Mouse (Mus musculus): ENCODE results near the gene Klhl22. TPM values are rescaled to one million over a fixed set of nuclear protein-coding genes. Genes with fewer than 3 reads are reported as not detected.
A peak's percentile ranks its signal among the peaks of the same experiment; 100 is the strongest.

Gene Klhl22
- polyA plus RNA-seq, 1 experiment from 2014 or later = 72.1 TPM

DNA sequence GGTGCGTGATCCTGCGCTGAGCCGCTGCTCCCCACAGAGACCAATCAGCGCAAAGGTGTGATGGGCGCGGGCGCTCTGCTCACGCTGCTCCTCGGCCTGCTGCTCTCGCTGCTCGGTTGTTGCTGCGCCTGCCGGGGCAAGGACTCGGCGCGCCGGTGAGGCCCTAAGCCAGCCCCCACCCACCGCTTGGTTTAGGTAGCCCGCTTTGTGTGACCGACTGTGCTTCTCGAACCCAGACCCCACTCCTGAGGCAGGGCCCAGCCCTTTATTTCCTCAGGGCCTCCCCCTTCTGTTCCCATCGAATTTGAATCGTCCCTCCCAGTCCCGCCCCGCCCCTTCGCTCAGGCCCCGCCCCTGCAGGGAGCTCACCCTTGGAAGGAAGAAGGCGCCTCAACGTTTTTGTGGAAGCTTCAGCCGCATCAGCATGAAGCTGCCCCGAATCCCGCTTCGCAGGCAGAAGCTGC lies 45.1 kb downstream of the Klhl22 start:
- no peak for ATAC-seq (replicated peaks)
- Histone ChIP-seq H3K27me3 (peaks cover 66% of the 10 kb centered on the region), H3K4me3 (peak overlapping the region; percentile 38), H3K9me3 (no peaks in the 10 kb centered on the region), H3K36me3 (no peaks in the 10 kb centered on the region), H3K4me1 (peaks cover 50% of the 10 kb centered on the region), H3K9ac (replicated peaks) (peak overlapping the region; percentile 14; the same call in 1 of the 2 replicates), H3K27ac (replicated peaks) (no peak overlapping the region), H3K4me2 (replicated peaks) (peak overlapping the region; percentile 56)
- 1% methylated on average over 33 of the region's 33 CpGs for WGBS

DNA sequence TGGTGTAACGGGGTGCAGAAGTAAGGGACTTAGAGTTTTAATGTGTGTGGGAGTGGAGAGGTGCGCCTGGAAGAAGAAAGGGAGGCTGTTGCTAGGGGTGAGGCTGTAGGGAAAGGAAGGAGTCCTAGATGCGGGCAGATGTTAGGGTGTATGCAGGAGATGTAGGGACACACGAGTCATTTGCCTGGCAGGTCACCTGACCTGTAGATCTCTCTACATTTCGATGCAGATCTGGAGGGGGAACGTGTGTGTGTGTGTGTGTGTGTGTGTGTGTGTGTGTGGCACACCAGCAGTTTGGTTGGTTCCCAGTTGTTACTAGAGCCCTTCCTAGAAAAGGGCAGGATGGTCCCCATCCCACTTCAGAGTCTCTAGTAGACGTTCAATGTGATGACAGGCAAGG lies 45.6 kb downstream of the Klhl22 start:
- Histone ChIP-seq H3K9ac (replicated peaks) (no peak overlapping the region), H3K27ac (replicated peaks) (no peak overlapping the region), H3K4me1 (peaks cover 55% of the 10 kb centered on the region), H3K36me3 (no peaks in the 10 kb centered on the region), H3K27me3 (peaks cover 61% of the 10 kb centered on the region), H3K9me3 (no peaks in the 10 kb centered on the region), H3K4me3 (peak overlapping the region; percentile 38), H3K4me2 (replicated peaks) (peak overlapping the region; percentile 56)
- no peak for ATAC-seq (replicated peaks)
- 6% methylated on average over 7 of the region's 7 CpGs for WGBS

DNA sequence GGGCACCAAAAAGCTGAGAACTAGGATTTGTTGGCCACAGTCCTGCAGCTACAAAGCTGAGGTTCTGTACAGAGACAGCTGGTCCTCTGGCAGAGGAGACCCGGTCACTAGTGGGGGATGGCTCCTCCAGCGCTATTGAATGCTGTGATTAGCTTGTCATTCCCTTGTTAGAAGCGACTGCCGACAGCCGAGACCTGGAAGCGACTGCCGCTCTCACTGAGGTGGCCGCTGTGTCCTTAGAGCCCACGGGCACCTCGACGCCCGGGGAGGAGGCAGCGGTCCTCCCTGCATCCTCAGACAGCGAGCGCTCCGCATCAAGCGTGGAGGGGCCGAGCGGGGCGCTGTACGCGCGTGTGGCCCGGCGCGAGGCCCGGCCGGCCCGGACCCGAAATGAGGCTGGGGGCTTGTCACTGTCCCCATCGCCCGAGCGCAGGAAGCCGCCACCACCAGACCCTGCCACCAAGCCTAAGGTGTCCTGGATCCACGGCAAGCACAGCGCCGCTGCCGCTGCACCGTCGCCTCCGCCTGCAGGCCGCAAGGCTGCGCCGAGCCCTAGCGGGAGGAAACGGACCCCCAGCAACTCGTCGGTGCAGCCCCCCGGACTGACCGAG lies 47.3 kb downstream of the Klhl22 start:
- H3K4me3 ChIP-seq = peak overlapping the region; percentile 75
- H3K9me3 ChIP-seq = no peaks in the 10 kb centered on the region
- H3K27ac ChIP-seq (replicated peaks) = peak overlapping the region; percentile 93
- ATAC-seq (replicated peaks) = peak; percentile 27
- H3K4me2 ChIP-seq (replicated peaks) = peak overlapping the region; percentile 96
- H3K9ac ChIP-seq (replicated peaks) = peak overlapping the region; percentile 85
- WGBS = under 1% methylated on average over 50 of the region's 50 CpGs
- H3K36me3 ChIP-seq = no peaks in the 10 kb centered on the region
- peaks cover 47% of the 10 kb centered on the region for H3K27me3 ChIP-seq
- H3K4me1 ChIP-seq = peaks cover 60% of the 10 kb centered on the region

DNA sequence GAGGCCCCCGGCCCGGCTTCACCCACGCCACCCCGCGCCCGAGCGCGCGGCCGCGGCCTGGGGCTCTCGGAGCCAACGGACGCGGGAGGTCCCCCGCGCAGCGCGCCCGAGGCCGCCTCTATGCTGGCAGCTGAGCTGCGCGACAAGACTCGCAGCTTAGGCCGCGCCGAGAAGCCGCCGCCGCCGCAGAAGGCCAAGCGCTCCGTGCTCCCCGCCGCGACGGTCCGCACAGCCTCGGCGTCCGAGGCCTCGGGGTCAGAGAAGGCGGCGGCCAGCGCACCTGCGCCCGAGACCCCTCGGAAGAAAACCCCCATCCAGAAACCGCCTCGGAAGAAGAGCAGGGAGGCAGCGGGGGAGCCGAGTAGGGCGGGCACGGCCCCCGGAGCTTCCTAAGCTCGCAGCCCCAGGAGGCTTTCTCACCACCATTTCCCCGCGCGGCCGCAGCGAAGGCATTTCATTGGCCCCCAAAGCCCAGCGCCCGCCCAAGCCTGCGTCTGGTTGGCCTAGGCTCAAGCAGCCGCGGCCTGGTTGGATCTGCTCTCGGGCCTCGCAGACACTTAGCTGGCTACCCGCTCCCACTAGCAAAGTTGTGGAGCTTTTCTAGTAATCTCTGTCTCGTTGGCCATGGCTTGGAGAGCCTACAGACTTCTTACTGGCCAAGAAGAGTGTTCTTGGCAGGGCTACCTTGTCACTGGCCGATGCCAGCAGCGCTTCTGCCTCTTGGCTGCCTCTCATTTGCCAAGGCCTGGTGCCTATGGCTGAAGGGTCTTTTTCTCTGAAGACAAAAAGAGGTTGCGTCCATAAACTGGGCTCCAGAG lies 48.0 kb downstream of the Klhl22 start:
- peak overlapping the region; percentile 75 for H3K4me3 ChIP-seq
- peaks cover 56% of the 10 kb centered on the region for H3K4me1 ChIP-seq
- H3K27ac ChIP-seq (replicated peaks) = peak overlapping the region; percentile 93
- peak overlapping the region; percentile 85 for H3K9ac ChIP-seq (replicated peaks)
- H3K27me3 ChIP-seq = peaks cover 40% of the 10 kb centered on the region
- no peaks in the 10 kb centered on the region for H3K36me3 ChIP-seq
- peak; percentile 92 for ATAC-seq (replicated peaks)
- H3K4me2 ChIP-seq (replicated peaks) = peak overlapping the region; percentile 96
- under 1% methylated on average over 72 of the region's 73 CpGs for WGBS
- no peaks in the 10 kb centered on the region for H3K9me3 ChIP-seq

DNA sequence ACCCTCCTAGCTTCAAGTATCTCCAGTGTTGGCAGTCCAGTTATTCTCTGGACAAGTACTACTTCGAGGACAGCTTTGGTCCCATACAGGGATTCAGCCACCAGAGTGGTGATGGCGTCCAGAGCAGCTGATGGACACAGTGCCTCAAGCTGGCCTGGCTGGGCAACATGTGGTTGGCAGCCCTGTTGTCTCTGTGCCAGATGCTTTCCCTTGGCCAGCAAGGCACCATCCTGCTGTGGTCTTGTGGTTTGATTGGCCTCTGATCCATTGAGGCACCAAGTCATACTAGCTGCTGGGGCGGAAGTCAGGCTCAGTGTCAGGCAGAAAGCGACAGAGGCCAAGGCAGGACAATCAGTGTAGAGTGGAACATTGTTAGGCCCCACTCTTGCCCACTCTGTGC lies 49.7 kb downstream of the Klhl22 start:
- no peak overlapping the region for H3K4me3 ChIP-seq
- H3K27me3 ChIP-seq = peaks cover 28% of the 10 kb centered on the region
- ATAC-seq (replicated peaks) = no peak
- WGBS = 82% methylated on average over 4 of the region's 4 CpGs
- H3K4me1 ChIP-seq = peaks cover 39% of the 10 kb centered on the region
- no peak overlapping the region for H3K9ac ChIP-seq (replicated peaks)
- peak overlapping the region; percentile 72; the same call in 1 of the 2 replicates for H3K27ac ChIP-seq (replicated peaks)
- no peak overlapping the region for H3K4me2 ChIP-seq (replicated peaks)
- H3K36me3 ChIP-seq = no peaks in the 10 kb centered on the region
- H3K9me3 ChIP-seq = no peaks in the 10 kb centered on the region

DNA sequence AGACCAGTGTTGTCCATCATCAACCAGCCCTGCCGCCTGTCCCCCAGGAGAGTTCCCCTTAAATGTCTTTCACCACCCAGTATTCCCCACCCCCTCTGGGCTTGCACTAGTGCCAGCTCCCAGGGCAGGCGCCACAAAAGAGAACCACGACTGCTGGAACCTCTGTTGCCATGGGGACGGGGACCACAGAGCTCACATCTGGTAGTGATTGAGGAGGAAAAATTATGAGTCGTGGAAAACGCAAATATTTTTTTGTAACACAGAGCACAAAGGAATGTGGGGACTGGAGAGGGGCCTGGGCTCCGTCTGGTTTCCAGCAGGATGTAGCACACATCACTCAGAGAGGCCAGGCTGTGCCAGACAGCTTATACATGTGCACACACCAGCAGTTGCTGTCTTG lies 50.3 kb downstream of the Klhl22 start:
- Histone ChIP-seq H3K27me3 (peaks cover 22% of the 10 kb centered on the region), H3K9ac (replicated peaks) (no peak overlapping the region), H3K4me1 (peaks cover 33% of the 10 kb centered on the region), H3K9me3 (no peaks in the 10 kb centered on the region), H3K27ac (replicated peaks) (peak overlapping the region; percentile 72), H3K4me3 (no peak overlapping the region), H3K4me2 (replicated peaks) (no peak overlapping the region), H3K36me3 (no peaks in the 10 kb centered on the region)
- ATAC-seq (replicated peaks) = no peak
- WGBS = 14% methylated on average over 7 of the region's 7 CpGs

DNA sequence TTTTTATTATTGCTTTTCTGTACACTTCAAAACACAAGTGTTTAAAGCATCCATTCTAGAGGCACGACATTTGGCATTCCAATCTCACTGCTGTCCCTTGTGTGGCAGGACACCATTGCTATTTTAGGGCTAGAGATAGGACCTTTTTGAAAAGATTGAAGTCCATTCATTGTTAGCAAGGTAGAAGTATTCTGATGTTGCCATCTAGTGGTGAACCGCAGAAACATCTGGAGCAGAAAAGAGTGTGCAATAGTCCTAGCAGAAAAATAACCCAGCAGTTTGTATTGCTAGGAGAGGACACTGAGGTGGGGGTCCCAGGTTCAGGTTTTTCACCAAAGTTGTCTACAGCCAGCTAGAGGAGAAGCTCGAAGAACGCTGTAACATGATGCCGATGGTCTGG lies 52.7 kb downstream of the Klhl22 start:
- Histone ChIP-seq H3K27ac (replicated peaks) (no peak overlapping the region), H3K4me1 (peaks cover 36% of the 10 kb centered on the region), H3K9ac (replicated peaks) (no peak overlapping the region), H3K27me3 (peaks cover 6% of the 10 kb centered on the region; the same call in 1 of the 2 replicates), H3K36me3 (no peaks in the 10 kb centered on the region), H3K9me3 (no peaks in the 10 kb centered on the region), H3K4me2 (replicated peaks) (no peak overlapping the region), H3K4me3 (no peak overlapping the region)
- WGBS = 6% methylated on average over 5 of the region's 5 CpGs
- ATAC-seq (replicated peaks) = no peak

DNA sequence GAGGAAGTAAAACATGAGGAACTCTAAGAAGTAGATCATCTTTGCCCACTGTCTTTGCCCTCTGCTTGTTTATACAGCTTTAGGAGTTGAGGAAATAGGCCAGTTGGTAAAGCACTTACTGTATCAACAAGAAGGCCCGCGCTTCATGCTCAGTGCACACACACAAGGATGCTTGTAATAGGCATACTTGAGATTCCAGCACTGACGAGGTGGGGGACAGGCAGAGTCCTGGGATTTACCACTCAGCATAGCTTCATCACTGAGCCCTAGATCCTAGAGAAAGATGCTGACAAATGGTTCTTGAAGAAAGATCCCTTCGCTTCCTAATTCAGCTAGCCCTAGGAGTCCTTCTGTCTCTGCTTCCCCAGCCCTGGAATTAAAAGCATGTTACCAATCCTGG lies 53.8 kb downstream of the Klhl22 start:
- Histone ChIP-seq H3K27me3 (peaks cover 9% of the 10 kb centered on the region; the same call in 1 of the 2 replicates), H3K9me3 (no peaks in the 10 kb centered on the region), H3K9ac (replicated peaks) (no peak overlapping the region), H3K36me3 (no peaks in the 10 kb centered on the region), H3K4me1 (peaks cover 30% of the 10 kb centered on the region), H3K27ac (replicated peaks) (no peak overlapping the region), H3K4me3 (no peak overlapping the region), H3K4me2 (replicated peaks) (no peak overlapping the region)
- no peak for ATAC-seq (replicated peaks)
- 57% methylated on average over 4 of the region's 4 CpGs for WGBS

DNA sequence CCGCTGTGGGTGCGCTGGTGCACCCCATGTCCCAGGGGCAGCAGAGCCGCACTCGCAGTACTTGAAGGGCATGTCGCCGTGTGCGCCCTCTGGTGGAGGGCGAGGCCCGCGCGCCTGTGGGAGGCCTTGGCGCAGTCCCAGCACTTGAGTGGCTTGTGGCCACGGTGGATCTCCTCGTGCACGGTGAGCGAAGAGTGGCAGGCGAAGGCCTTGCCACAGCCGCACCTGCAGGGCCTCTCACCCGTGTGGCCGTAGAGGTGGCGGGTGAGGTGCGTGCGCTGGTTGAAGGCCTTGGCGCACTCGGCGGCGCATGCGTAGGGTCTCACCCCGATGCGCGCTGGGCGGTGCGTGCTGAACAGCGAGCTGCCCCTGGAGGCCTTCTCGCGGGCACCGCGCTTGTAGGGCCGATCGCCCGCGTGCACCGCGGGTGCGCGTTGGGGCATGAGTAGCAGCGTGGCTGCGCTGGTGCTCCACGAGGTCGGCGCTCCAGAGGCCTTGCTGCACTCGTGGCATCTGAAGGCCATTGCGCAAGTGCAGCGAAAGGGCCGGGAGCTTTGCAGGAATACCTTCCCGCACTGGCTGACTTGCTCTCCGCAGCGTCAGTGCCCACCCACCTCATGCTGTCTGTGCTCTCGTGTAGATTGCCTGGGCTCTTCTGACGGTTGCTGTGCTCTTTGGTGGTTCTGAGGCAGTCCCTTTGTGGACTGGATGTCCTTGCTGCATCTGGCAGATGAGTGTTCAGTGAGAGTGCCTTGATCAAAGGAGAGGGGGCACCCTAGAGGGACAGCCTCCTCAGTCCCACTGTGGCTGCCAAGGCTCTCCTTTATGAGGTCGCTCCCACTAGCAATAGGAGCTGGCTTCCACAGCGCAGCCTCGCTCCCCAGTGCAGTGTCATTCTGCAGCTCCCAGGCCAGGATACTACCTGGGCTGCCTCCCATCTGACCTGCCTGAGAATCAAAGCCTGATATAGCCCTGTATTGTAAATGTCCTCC lies 56.3 kb downstream of the Klhl22 start:
- H3K4me1 ChIP-seq = peaks cover 17% of the 10 kb centered on the region
- peak; percentile 90 for ATAC-seq (replicated peaks)
- H3K4me3 ChIP-seq = peak overlapping the region; percentile 56
- peak overlapping the region; percentile 63 for H3K9ac ChIP-seq (replicated peaks)
- 1% methylated on average over 63 of the region's 63 CpGs for WGBS
- no peaks in the 10 kb centered on the region for H3K9me3 ChIP-seq
- H3K27ac ChIP-seq (replicated peaks) = peak overlapping the region; percentile 68
- peaks cover 9% of the 10 kb centered on the region; the same call in 1 of the 2 replicates for H3K27me3 ChIP-seq
- no peaks in the 10 kb centered on the region for H3K36me3 ChIP-seq
- peak overlapping the region; percentile 77 for H3K4me2 ChIP-seq (replicated peaks)

DNA sequence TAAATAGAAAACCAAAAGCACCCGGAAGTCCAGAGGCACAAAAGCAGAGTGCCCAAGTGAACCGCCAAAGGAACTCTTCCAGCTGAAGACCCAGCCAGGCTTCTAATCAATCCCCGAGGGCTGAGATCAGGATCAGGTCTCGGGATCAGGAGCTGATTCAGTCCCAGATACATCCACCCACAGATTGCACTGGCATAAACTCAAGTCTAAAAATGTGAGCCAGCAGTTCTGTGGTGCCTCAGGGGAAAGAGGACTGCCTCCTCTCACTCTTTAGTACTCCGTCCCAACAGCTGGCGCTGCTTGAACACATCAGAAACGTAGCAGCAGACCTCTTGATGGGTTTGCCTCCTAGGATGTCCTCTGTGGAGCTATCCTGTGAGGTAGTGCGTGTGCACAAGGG lies 57.1 kb downstream of the Klhl22 start:
- 0 out of 2 replicates have a peak overlapping the region, but pooled peaks have one; percentile 63 for H3K9ac ChIP-seq (replicated peaks)
- H3K4me3 ChIP-seq = no peak overlapping the region
- no peak for ATAC-seq (replicated peaks)
- WGBS = 83% methylated on average over 8 of the region's 8 CpGs
- no peak overlapping the region for H3K4me2 ChIP-seq (replicated peaks)
- no peaks in the 10 kb centered on the region for H3K9me3 ChIP-seq
- H3K27me3 ChIP-seq = peaks cover 9% of the 10 kb centered on the region; the same call in 1 of the 2 replicates
- peaks cover 17% of the 10 kb centered on the region for H3K4me1 ChIP-seq
- H3K27ac ChIP-seq (replicated peaks) = no peak overlapping the region
- H3K36me3 ChIP-seq = no peaks in the 10 kb centered on the region

DNA sequence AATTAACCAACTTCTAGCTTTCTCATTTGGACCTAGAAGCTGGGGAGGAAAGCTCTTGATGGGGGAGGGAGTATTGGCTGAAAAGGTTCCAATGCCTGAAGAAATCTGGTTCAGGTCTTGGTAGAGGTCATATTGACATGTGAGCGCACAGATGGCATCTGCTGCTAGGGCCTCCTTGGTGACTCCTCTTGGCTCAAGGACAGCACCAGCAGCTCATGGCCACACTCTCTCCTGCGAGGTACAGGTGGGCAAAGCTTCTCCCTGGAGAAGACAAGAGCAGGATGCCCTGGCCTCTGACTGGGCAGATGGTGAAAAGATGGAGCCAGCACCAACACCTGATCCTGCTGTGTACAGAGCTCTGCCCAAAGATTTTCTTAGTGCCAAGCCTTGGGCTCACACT lies 67.1 kb downstream of the Klhl22 start:
- H3K4me1 ChIP-seq = no peaks in the 10 kb centered on the region
- H3K9me3 ChIP-seq = no peaks in the 10 kb centered on the region
- no peaks in the 10 kb centered on the region for H3K36me3 ChIP-seq
- H3K4me2 ChIP-seq (replicated peaks) = no peak overlapping the region
- ATAC-seq (replicated peaks) = no peak
- H3K4me3 ChIP-seq = no peak overlapping the region
- H3K27ac ChIP-seq (replicated peaks) = no peak overlapping the region
- WGBS = 80% methylated on average over 2 of the region's 2 CpGs
- H3K27me3 ChIP-seq = peaks cover 15% of the 10 kb centered on the region
- H3K9ac ChIP-seq (replicated peaks) = no peak overlapping the region
